Mouse (Mus musculus): ENCODE results near the gene Runx1.

DNA sequence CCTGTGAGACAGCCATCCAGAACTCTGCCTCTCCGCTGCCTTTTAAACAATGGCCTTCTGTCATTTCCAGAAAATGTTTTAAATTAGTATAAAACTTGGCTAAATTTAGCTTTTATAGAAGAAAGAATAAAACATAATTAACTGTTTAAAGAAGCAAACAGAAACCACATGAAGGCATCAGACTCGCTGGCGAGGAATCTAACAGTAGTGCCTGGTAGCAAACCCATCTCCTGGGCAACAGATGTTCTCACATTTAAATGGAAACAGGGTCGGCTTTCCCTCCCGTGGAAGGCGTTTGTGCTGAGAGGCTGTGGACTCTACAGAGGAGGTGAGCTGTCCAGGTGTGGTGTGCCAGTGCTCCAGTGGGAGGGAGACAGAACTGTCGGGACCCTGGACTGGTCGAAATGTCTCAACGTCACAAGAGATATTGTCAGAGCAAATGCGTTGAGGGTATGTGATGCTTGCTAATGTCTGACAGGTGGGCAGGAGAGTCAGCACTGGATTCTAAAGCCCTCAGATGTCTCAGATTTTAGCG lies 87.4 kb downstream of the Runx1 start:
- no peak for TF ChIP-seq CTCF (IDR thresholded peaks at IDR 0.05; ENCODE audit: low read depth)
- TF ChIP-seq EP300 (IDR thresholded peaks at IDR 0.05; ENCODE audit: low read depth) = no peak

Data from liver, embryonic 14.5 days (tissue).